Mouse (Mus musculus): Measurements from ENCODE around the gene Rnf146.

DNA sequence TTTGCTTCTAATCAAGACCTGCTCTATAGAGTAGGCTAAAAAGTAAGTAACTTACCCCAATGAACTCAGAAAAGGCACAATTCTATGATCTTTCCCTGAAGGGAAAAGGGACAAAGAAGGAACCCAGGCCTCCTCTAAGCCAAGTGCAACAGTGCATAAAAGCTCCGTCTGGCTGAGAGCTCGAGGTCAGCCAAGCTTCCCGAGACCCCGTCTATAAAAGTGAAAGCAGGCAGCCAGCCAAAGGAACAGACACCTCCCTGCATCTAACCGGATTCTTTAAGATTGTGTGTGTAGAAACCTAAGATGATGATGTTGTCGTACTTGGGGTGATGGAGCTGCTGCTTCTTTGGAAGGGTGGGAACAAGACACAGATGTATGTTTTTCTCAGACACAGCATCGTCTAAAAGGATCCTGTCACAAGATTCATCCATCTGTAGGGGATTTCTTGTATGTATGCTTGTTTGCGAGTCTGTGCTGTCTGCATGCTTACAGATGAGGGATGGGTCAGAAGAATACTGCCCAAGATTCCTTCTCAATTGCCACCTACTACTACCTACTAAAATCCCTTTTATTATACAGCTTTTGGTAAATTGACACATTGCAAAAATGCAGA lies 40.5 kb upstream of the Rnf146 start:
- TF ChIP-seq EP300 (optimal IDR thresholded peaks at IDR 0.05) (no peak), CTCF (IDR thresholded peaks at IDR 0.05; ENCODE audit: low read depth) (no peak)

All from stomach, postnatal 0 days (tissue).